Mouse (Mus musculus): ENCODE measurements at regions not wholly inside any gene's neighbourhood (a gene's known extent, or its start where the extent isn't known, plus 50 kb on each side); places are given as distances from the start of the nearest gene placed in this dataset.

DNA sequence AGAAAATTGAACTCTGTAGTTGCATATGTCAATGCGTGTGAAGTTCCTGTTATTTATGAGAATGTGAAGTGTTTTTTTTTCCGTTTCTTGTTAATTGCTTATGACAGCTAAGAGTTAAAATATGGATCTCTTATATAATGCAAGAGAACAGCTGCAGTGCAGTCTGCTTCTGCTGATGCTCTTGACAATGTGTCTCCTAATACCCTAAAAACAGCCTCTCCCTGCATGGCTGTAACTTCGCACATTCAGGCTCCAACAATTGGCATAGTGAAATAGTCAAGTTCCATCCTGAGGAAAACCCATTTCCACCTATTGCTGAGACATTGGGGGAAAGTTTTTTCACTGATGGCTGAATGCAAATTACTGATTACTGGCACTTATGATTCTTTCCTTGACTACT, 640.0 kb upstream of the Pcdh17 start:
- peak; percentile 60 for DNase-seq (ENCODE audit: low read depth, low spot score)

Data from brain, adult 2 months (tissue).